Mouse (Mus musculus): ENCODE results near the gene Ddhd1. TPM values are rescaled to one million over a fixed set of nuclear protein-coding genes. Genes with fewer than 3 reads are reported as not detected.

Ddhd1 gene
- polyA plus RNA-seq, 1 experiment: 333 TPM

DNA sequence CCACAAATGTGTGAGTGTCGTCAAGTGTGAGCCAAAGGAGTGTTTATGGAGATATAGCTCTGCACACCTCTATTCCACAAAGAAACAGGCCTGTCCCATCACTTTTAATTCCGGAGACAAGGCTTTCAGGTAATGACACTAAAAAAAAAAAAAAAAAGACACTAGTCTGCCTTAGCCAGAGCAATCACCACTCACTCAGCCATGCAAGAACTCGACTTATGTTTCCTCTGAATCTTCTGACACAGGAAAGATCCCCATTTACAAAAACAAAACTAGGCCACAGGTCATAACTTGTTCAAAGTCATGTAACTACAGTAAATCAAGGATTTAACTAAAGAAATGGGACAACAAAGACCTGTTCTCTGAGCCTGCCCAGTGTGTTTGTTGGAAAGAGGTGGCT lies 9.8 kb downstream of the Ddhd1 start:
- peaks cover 27% of the 10 kb centered on the region for H3K4me1 ChIP-seq (ENCODE audit: control insufficient read depth, insufficient read depth, low read length)
- TF ChIP-seq CTCF (IDR thresholded peaks at IDR 0.05; ENCODE audit: insufficient read depth, low read depth, low read length) (no peak), POLR2A (IDR thresholded peaks at IDR 0.05; ENCODE audit: insufficient read depth, low read depth, low read length) (no peak)
- H3K27ac ChIP-seq (ENCODE audit: insufficient read depth, low read depth, low read length): no peak overlapping the region
- H3K4me3 ChIP-seq (ENCODE audit: insufficient read depth, low read depth, low read length): no peak overlapping the region
- 92% methylated on average over 3 of the region's 3 CpGs for WGBS

DNA sequence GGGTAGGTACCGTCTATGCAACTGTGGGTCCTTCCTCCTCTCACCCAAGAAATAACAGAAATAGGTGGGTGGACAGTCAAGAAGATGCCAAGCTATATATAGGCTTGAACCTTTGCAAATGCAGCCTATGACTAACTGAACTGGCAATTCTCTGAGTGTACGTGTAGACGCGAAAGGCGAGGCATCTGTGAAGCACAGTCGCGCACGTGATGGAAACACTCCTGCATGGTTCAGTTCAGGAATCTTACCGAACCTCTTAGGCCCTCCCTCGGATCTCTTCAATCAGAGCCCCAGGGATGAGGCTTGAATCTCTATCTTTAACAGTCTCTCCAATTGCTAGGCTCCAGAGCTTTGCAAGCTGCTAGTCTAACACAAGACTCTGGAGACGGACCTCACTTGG lies 10.3 kb downstream of the Ddhd1 start:
- TF ChIP-seq POLR2A (IDR thresholded peaks at IDR 0.05; ENCODE audit: insufficient read depth, low read depth, low read length) (no peak), CTCF (IDR thresholded peaks at IDR 0.05; ENCODE audit: insufficient read depth, low read depth, low read length) (no peak)
- WGBS: 51% methylated on average over 11 of the region's 11 CpGs

DNA sequence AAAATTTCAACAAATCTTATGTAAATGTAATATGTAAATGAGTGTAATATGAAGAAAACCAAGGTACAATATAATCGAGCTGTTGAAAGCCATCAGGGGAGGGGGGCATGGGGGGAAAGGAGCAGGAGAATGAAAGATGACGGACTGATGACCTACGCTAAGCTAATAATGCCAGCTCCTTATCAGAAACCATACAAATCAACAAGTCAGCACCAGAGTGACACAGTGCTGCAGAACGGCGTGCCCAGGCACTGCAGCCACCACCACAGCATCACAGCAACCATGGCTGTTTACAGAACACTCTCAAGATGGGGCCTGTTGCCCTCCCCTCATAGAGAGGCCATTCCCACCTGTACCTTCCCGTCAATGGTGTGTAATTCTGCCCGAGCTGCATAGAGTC lies 10.8 kb downstream of the Ddhd1 start:
- TF ChIP-seq POLR2A (IDR thresholded peaks at IDR 0.05; ENCODE audit: insufficient read depth, low read depth, low read length) (no peak), CTCF (IDR thresholded peaks at IDR 0.05; ENCODE audit: insufficient read depth, low read depth, low read length) (no peak)

More for the DNA sequence above, 10.3 kb downstream of the Ddhd1 start:
- Histone ChIP-seq H3K4me3 (ENCODE audit: insufficient read depth, low read depth, low read length) (no peak overlapping the region), H3K27ac (ENCODE audit: insufficient read depth, low read depth, low read length) (peak overlapping the region; percentile 22; the same call in 1 of the 2 replicates), H3K4me1 (ENCODE audit: control insufficient read depth, insufficient read depth, low read length) (peaks cover 27% of the 10 kb centered on the region)

DNA sequence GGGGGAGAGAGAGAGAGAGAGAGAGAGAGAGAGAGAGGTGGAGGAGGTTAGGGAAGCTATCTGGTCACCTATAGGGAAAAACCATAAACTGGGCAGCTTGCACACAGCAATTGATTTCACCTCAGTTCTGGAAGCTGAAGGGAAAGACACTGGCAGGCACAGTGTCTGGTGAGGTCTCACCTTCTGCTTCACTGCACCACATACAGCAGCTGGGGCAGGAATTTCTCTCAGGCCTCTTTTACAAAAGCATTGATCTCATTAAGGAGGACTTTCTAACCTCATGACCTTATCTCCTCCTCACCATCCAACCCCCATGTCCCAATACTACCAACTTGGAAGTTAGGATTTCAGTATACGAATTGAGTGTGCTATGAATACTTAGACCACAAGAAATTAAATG lies 13.2 kb downstream of the Ddhd1 start:
- H3K4me3 ChIP-seq (ENCODE audit: insufficient read depth, low read depth, low read length): no peak overlapping the region
- H3K4me1 ChIP-seq (ENCODE audit: control insufficient read depth, insufficient read depth, low read length): peaks cover 26% of the 10 kb centered on the region
- H3K27ac ChIP-seq (ENCODE audit: insufficient read depth, low read depth, low read length): no peak overlapping the region
- no peak for TF ChIP-seq POLR2A (IDR thresholded peaks at IDR 0.05; ENCODE audit: insufficient read depth, low read depth, low read length)
- no peak for TF ChIP-seq CTCF (IDR thresholded peaks at IDR 0.05; ENCODE audit: insufficient read depth, low read depth, low read length)
- WGBS: 55% methylated on average over 1 of the region's 1 CpGs

More for the DNA sequence above, 10.8 kb downstream of the Ddhd1 start:
- H3K27ac ChIP-seq (ENCODE audit: insufficient read depth, low read depth, low read length): peak overlapping the region; percentile 22; the same call in 1 of the 2 replicates
- whole genome bisulfite sequencing: 84% methylated on average over 7 of the region's 7 CpGs
- peaks cover 28% of the 10 kb centered on the region for H3K4me1 ChIP-seq (ENCODE audit: control insufficient read depth, insufficient read depth, low read length)
- no peak overlapping the region for H3K4me3 ChIP-seq (ENCODE audit: insufficient read depth, low read depth, low read length)

DNA sequence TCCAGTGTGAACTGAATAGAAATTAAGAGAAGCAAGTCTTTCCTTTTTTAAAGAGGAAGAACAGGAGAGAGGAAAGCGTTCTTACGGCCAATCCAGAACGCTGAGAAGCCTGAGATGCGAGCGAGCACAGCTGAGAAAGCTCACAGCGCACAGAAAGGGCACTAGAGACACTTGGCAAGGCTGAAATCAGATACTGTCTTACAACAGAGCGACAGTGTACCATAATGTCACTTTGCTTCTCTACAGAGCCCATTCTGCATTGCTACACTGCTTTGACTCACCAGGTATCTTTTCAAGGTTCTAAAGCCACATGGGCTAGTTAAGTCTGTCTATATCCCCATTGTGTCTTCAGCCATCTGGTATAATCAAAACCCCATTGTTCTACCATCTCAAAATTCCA lies 13.7 kb downstream of the Ddhd1 start:
- Histone ChIP-seq H3K27ac (ENCODE audit: insufficient read depth, low read depth, low read length) (no peak overlapping the region), H3K4me1 (ENCODE audit: control insufficient read depth, insufficient read depth, low read length) (peaks cover 24% of the 10 kb centered on the region), H3K4me3 (ENCODE audit: insufficient read depth, low read depth, low read length) (no peak overlapping the region)
- TF ChIP-seq POLR2A (IDR thresholded peaks at IDR 0.05; ENCODE audit: insufficient read depth, low read depth, low read length): no peak
- TF ChIP-seq CTCF (IDR thresholded peaks at IDR 0.05; ENCODE audit: insufficient read depth, low read depth, low read length): no peak
- 32% methylated on average over 7 of the region's 7 CpGs for WGBS

DNA sequence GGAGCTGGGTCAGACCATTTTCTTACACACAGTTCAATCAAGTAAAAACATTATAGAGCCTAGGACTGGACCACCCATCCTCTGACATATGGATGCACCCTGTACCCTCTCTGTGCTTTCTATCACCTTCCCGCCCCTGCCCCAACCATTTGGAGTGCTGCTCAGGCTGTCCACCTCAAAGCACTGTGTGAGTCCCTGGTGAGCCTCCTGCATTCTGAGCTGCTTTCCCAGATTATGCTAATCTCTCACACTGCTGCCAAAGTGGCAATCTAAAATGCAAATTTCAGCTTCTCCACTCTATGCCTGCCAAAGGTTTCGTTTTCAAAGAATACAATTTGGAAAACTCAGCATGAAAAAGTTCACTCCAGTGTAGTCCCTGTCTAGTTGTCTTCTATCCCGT lies 14.5 kb downstream of the Ddhd1 start:
- TF ChIP-seq CTCF (IDR thresholded peaks at IDR 0.05; ENCODE audit: insufficient read depth, low read depth, low read length): no peak
- TF ChIP-seq POLR2A (IDR thresholded peaks at IDR 0.05; ENCODE audit: insufficient read depth, low read depth, low read length): no peak
- Histone ChIP-seq H3K4me3 (ENCODE audit: insufficient read depth, low read depth, low read length) (no peak overlapping the region), H3K4me1 (ENCODE audit: control insufficient read depth, insufficient read depth, low read length) (peaks cover 22% of the 10 kb centered on the region), H3K27ac (ENCODE audit: insufficient read depth, low read depth, low read length) (no peak overlapping the region)
- 48% methylated on average over 3 of the region's 3 CpGs for WGBS

DNA sequence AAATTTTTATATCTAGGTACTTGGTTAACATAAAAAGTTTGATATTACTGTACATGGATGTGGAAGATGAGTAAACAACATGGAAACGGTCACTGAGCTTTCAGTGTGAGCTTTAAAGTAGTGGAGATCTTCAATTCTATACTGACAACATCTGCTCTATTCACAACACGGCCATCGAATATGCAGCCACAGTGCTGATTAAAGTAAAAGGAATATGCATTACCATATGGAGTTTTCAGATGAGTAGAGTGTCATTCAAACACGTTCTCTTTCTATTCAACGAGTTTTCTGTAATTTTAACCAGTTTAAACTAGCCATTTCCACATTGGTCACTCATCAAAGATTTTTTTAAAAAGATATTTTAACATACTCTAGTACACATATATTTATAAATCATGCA lies 15.1 kb downstream of the Ddhd1 start:
- no peak for TF ChIP-seq CTCF (IDR thresholded peaks at IDR 0.05; ENCODE audit: insufficient read depth, low read depth, low read length)
- no peak for TF ChIP-seq POLR2A (IDR thresholded peaks at IDR 0.05; ENCODE audit: insufficient read depth, low read depth, low read length)
- peaks cover 20% of the 10 kb centered on the region for H3K4me1 ChIP-seq (ENCODE audit: control insufficient read depth, insufficient read depth, low read length)
- H3K27ac ChIP-seq (ENCODE audit: insufficient read depth, low read depth, low read length): no peak overlapping the region
- no peak overlapping the region for H3K4me3 ChIP-seq (ENCODE audit: insufficient read depth, low read depth, low read length)
- WGBS: 82% methylated on average over 5 of the region's 5 CpGs

DNA sequence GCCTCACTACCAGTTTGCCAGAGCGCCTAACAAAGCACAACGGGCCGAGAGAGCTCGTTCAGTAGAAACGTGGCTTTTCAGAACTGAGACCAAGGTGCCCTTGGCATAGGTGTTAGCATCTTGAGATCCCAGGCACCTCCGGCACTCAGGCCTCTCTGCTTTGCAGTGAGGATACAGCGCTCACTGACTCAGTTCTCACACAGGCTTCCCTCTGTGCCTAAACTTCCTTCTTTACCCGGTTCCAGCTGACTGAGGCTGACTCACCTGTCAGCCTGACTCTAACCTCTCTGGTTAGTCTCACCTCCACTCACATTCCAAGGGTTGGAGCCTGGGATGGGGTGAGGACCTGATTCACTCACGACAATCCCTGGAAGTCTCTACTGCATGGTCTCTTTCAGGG lies 15.7 kb downstream of the Ddhd1 start:
- H3K4me3 ChIP-seq (ENCODE audit: insufficient read depth, low read depth, low read length): no peak overlapping the region
- WGBS: 57% methylated on average over 9 of the region's 9 CpGs
- H3K27ac ChIP-seq (ENCODE audit: insufficient read depth, low read depth, low read length): no peak overlapping the region
- TF ChIP-seq POLR2A (IDR thresholded peaks at IDR 0.05; ENCODE audit: insufficient read depth, low read depth, low read length): no peak
- no peak for TF ChIP-seq CTCF (IDR thresholded peaks at IDR 0.05; ENCODE audit: insufficient read depth, low read depth, low read length)
- peaks cover 14% of the 10 kb centered on the region for H3K4me1 ChIP-seq (ENCODE audit: control insufficient read depth, insufficient read depth, low read length)

DNA sequence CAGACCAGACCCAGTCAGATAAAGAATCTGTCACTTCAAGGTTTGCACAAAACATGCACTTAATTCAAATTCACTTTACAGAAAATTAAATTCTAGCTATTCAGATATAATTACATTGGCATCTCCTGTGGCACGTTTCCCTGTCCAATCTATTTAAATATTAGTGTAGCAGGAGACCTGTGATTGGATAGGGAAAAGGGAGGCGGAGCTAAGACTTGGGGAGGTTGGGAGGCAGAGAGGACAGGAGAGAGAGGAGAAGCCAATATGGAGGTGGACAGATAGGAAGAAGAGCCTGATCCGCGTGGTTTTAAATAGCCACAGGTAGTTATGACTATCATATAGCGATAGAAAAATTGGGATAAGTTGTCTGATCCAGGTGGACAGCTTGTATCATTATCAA lies 19.2 kb downstream of the Ddhd1 start:
- Histone ChIP-seq H3K4me1 (ENCODE audit: control insufficient read depth, insufficient read depth, low read length) (peaks cover 9% of the 10 kb centered on the region), H3K4me3 (ENCODE audit: insufficient read depth, low read depth, low read length) (no peak overlapping the region), H3K27ac (ENCODE audit: insufficient read depth, low read depth, low read length) (no peak overlapping the region)
- WGBS: 81% methylated on average over 5 of the region's 5 CpGs
- TF ChIP-seq POLR2A (IDR thresholded peaks at IDR 0.05; ENCODE audit: insufficient read depth, low read depth, low read length) (no peak), CTCF (IDR thresholded peaks at IDR 0.05; ENCODE audit: insufficient read depth, low read depth, low read length) (no peak)

DNA sequence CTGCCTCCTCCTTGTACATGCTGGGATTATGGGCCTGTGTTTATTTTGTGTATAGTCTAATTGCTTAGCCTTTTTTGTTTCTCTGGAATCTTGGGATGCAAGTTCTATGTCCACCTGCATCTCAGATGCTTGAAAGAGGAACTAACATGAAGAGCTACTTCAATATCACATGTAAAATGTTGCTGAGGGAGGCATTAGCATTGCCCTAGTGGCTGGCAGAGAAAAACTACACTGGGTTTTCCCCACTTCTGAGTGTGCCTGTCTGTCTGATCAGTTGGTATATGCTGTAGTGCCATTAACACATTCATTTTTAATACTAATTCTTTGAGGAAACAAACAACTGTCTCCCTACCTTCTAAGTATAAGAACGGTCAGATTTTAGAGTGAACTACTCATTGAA lies 22.4 kb downstream of the Ddhd1 start:
- peaks cover 2% of the 10 kb centered on the region; the same call in 1 of the 2 replicates for H3K4me1 ChIP-seq (ENCODE audit: control insufficient read depth, insufficient read depth, low read length)
- 100% methylated on average over 1 of the region's 1 CpGs for WGBS

More for the DNA sequence above, 22.4 kb downstream of the Ddhd1 start:
- no peak for TF ChIP-seq POLR2A (IDR thresholded peaks at IDR 0.05; ENCODE audit: insufficient read depth, low read depth, low read length)
- TF ChIP-seq CTCF (IDR thresholded peaks at IDR 0.05; ENCODE audit: insufficient read depth, low read depth, low read length): no peak
- Histone ChIP-seq H3K27ac (ENCODE audit: insufficient read depth, low read depth, low read length) (no peak overlapping the region), H3K4me3 (ENCODE audit: insufficient read depth, low read depth, low read length) (no peak overlapping the region)
